Mouse (Mus musculus) heart, postnatal 0 days (tissue): Measurements from ENCODE around the gene Gm49395.

ENCODE experiments used
- CTCF ChIP-seq: IDR thresholded peaks from 2 replicates; pipeline ENCODE4 v1.5.1; 2016; ENCODE audit warnings: antibody characterized with exemption, control low read depth, low read depth
- EP300 ChIP-seq: IDR thresholded peaks from 2 replicates; pipeline ENCODE4 v1.6.1; 2016; ENCODE audit warnings: antibody characterized with exemption, low read depth

GRCm38 (mm10) chr13:115127826-115128225, 26.1 kb upstream of the Gm49395 start:
- TF ChIP-seq CTCF (no peak), EP300 (no peak)
